Mouse (Mus musculus) adrenal gland, postnatal 14 days (tissue): ENCODE measurements at regions not wholly inside any gene's neighbourhood (a gene's known extent, or its start where the extent isn't known, plus 50 kb on each side); places are given as distances from the start of the nearest gene placed in this dataset.

Source experiments
- DNase-seq: peaks from one replicate; pipeline ENCODE4 v3.0.0; 2021; ENCODE audit warnings: mixed read lengths

- DNase-seq: peak; percentile 35
Measured at GRCm38 (mm10) chr13:59915734-59916133, 92.8 kb upstream of the Tut7 start.

GRCm38 (mm10) chr13:59910179-59911071 lies 87.5 kb upstream of the Tut7 start:
- DNase-seq: no peak

GRCm38 (mm10) chr13:59909400-59909799 lies 86.5 kb upstream of the Tut7 start:
- DNase-seq: no peak

- DNase-seq: no peak
Measured at GRCm38 (mm10) chr13:59908786-59909185, 85.8 kb upstream of the Tut7 start.

- DNase-seq: no peak
Measured at GRCm38 (mm10) chr13:59905488-59905887, 82.5 kb upstream of the Tut7 start.

- DNase-seq: no peak
Measured at GRCm38 (mm10) chr13:59904415-59904814, 81.5 kb upstream of the Tut7 start.

GRCm38 (mm10) chr13:59899521-59899920 lies 76.6 kb upstream of the Tut7 start:
- no peak for DNase-seq

- DNase-seq: no peak
Measured at GRCm38 (mm10) chr13:59895754-59896153, 72.8 kb upstream of the Tut7 start.

GRCm38 (mm10) chr13:59894094-59894493 lies 71.1 kb upstream of the Tut7 start:
- no peak for DNase-seq

- DNase-seq: peak; percentile 62
Measured at GRCm38 (mm10) chr13:59892961-59893360, 70.0 kb upstream of the Tut7 start.

GRCm38 (mm10) chr13:59892340-59892739 lies 69.4 kb upstream of the Tut7 start:
- no peak for DNase-seq

GRCm38 (mm10) chr13:59891737-59892136 lies 68.8 kb upstream of the Tut7 start:
- DNase-seq: no peak

GRCm38 (mm10) chr13:59889468-59890117 lies 66.6 kb upstream of the Tut7 start:
- DNase-seq: peak; percentile 76

GRCm38 (mm10) chr13:59888038-59889016 lies 65.4 kb upstream of the Tut7 start:
- DNase-seq: peak; percentile 75

- peak; percentile 67 for DNase-seq
Measured at GRCm38 (mm10) chr13:59887306-59887705, 64.4 kb upstream of the Tut7 start.

- no peak for DNase-seq
Measured at GRCm38 (mm10) chr13:59886572-59886971, 63.6 kb upstream of the Tut7 start.

GRCm38 (mm10) chr13:59881989-59882784 lies 59.2 kb upstream of the Tut7 start:
- DNase-seq: peak; percentile 75

GRCm38 (mm10) chr13:59880055-59880454 lies 57.1 kb upstream of the Tut7 start:
- no peak for DNase-seq

- DNase-seq: no peak
Measured at GRCm38 (mm10) chr13:59875637-59876036, 52.7 kb upstream of the Tut7 start.

GRCm38 (mm10) chr13:59874137-59874931 lies 51.4 kb upstream of the Tut7 start:
- no peak for DNase-seq
